Mouse (Mus musculus) midbrain, postnatal 0 days (tissue): ENCODE measurements at regions not wholly inside any gene's neighbourhood (a gene's known extent, or its start where the extent isn't known, plus 50 kb on each side); places are given as distances from the start of the nearest gene placed in this dataset.
A peak's percentile ranks its signal among the peaks of the same experiment; 100 is the strongest.

Source experiments
- ATAC-seq: fragments of 200-750 bp; cut with Nextera tagmentation; 2 replicates; pipeline ENCODE4 v1.8.0; 2017; ENCODE audit warnings: moderate number of reproducible peaks, mild to moderate bottlenecking, moderate TSS enrichment, moderate library complexity; ENCODE audit not compliant: low FRiP score
- DNase-seq: peaks from one replicate; pipeline ENCODE4 v3.0.0-alpha.2; 2015; ENCODE audit warnings: low spot score
- H3K27ac ChIP-seq: fragments of 300-500 bp; sonication (generic); 2 replicates; pipeline ENCODE4 v1.5.1; 2014; ENCODE audit warnings: low read depth, mild to moderate bottlenecking, low read length, mixed read lengths
- H3K27me3 ChIP-seq: fragments of 300-500 bp; sonication (generic); 2 replicates; pipeline ENCODE4 v1.6.1; 2014; ENCODE audit warnings: low read length, control low read depth, mixed read lengths; ENCODE audit not compliant: insufficient read depth
- H3K36me3 ChIP-seq: fragments of 300-500 bp; sonication (generic); 2 replicates; pipeline ENCODE4 v1.6.1; 2014; ENCODE audit warnings: low read length, control low read depth, mixed read lengths; ENCODE audit not compliant: insufficient read depth
- H3K4me1 ChIP-seq: fragments of 300-500 bp; sonication (generic); 2 replicates; pipeline ENCODE4 v1.6.1; 2014; ENCODE audit warnings: mild to moderate bottlenecking, control low read depth, antibody characterized with exemption, low read length, mixed read lengths; ENCODE audit not compliant: insufficient read depth
- H3K4me2 ChIP-seq: fragments of 300-500 bp; sonication (generic); 2 replicates; pipeline ENCODE4 v1.6.1; 2014; ENCODE audit warnings: low read depth, mild to moderate bottlenecking, low read length, mixed read lengths; ENCODE audit not compliant: poor library complexity, severe bottlenecking
- H3K4me3 ChIP-seq: fragments of 300-500 bp; sonication (generic); 2 replicates; pipeline ENCODE4 v1.5.1; 2014; ENCODE audit warnings: low read depth, mild to moderate bottlenecking, low read length, moderate library complexity
- H3K9ac ChIP-seq: fragments of 300-500 bp; sonication (generic); replicated peaks from 2 replicates; pipeline ENCODE4 v1.6.1; 2014; ENCODE audit warnings: mild to moderate bottlenecking, low read length, moderate library complexity, mixed read lengths; ENCODE audit not compliant: poor library complexity, severe bottlenecking
- H3K9me3 ChIP-seq: fragments of 300-500 bp; sonication (generic); 2 replicates; pipeline ENCODE4 v1.6.1; 2016; ENCODE audit warnings: low read length, control low read depth
- CTCF ChIP-seq: IDR thresholded peaks from 2 replicates; pipeline ENCODE4 v1.5.1; 2016; ENCODE audit warnings: antibody characterized with exemption, mild to moderate bottlenecking
- WGBS: fragments of 180-500 bp; shearing (Covaris S2); extraction: QIAGEN DNeasy Blood & Tissue Kit; methylation state at CpG from one replicate; pipeline ENCODE4 v1.1.7; 2014; 5-methylcytosine and 5-hydroxymethylcytosine counted together

- Histone ChIP-seq H3K4me1 (0 out of 2 replicates have a peak, but pooled peaks cover 4% of the 10 kb centered on the region), H3K4me3 (no peak overlapping the region), H3K9ac (no peak overlapping the region), H3K36me3 (no peaks in the 10 kb centered on the region), H3K27ac (no peak overlapping the region), H3K27me3 (no peaks in the 10 kb centered on the region), H3K4me2 (no peak overlapping the region), H3K9me3 (no peaks in the 10 kb centered on the region)
- 75% methylated on average over 10 of the region's 10 CpGs for WGBS
- no peak; the same call in 1 of the 2 replicates for ATAC-seq
- no peak for DNase-seq
- no peak for TF ChIP-seq CTCF
Observed at GRCm38 (mm10) chr4:127712274-127712673, 258.5 kb downstream of the CK137956 start.

GRCm38 (mm10) chr4:127710816-127711215 lies 259.9 kb downstream of the CK137956 start:
- Histone ChIP-seq H3K4me2 (no peak overlapping the region), H3K9ac (no peak overlapping the region), H3K27me3 (no peaks in the 10 kb centered on the region), H3K4me1 (0 out of 2 replicates have a peak, but pooled peaks cover 4% of the 10 kb centered on the region), H3K4me3 (no peak overlapping the region), H3K27ac (no peak overlapping the region), H3K9me3 (no peaks in the 10 kb centered on the region), H3K36me3 (no peaks in the 10 kb centered on the region)
- ATAC-seq: no peak
- no peak for DNase-seq
- peak; percentile 19 for TF ChIP-seq CTCF
- 73% methylated on average over 4 of the region's 4 CpGs for WGBS

- H3K4me3 ChIP-seq: no peak overlapping the region
- no peak overlapping the region for H3K9ac ChIP-seq
- no peak overlapping the region for H3K4me2 ChIP-seq
- 0 out of 2 replicates have a peak, but pooled peaks cover 4% of the 10 kb centered on the region for H3K4me1 ChIP-seq
- DNase-seq (no peak), ATAC-seq (no peak)
- no peaks in the 10 kb centered on the region for H3K9me3 ChIP-seq
- H3K27me3 ChIP-seq: no peaks in the 10 kb centered on the region
- H3K27ac ChIP-seq: no peak overlapping the region
- WGBS: 88% methylated on average over 6 of the region's 6 CpGs
- no peak for TF ChIP-seq CTCF
- H3K36me3 ChIP-seq: no peaks in the 10 kb centered on the region
Observed at GRCm38 (mm10) chr4:127709746-127710145, 261.0 kb downstream of the CK137956 start.

GRCm38 (mm10) chr4:127708186-127708585 lies 262.6 kb downstream of the CK137956 start:
- Histone ChIP-seq H3K27ac (no peak overlapping the region), H3K4me2 (no peak overlapping the region), H3K4me3 (no peak overlapping the region), H3K36me3 (no peaks in the 10 kb centered on the region), H3K4me1 (0 out of 2 replicates have a peak, but pooled peaks cover 4% of the 10 kb centered on the region), H3K9ac (no peak overlapping the region), H3K27me3 (no peaks in the 10 kb centered on the region), H3K9me3 (no peaks in the 10 kb centered on the region)
- TF ChIP-seq CTCF: no peak
- WGBS: 87% methylated on average over 3 of the region's 3 CpGs
- ATAC-seq: no peak
- DNase-seq: no peak

- no peak for TF ChIP-seq CTCF
- H3K9ac ChIP-seq: no peak overlapping the region
- no peaks in the 10 kb centered on the region for H3K27me3 ChIP-seq
- no peak overlapping the region for H3K4me2 ChIP-seq
- no peaks in the 10 kb centered on the region for H3K9me3 ChIP-seq
- ATAC-seq (no peak), DNase-seq (no peak)
- WGBS: 85% methylated on average over 3 of the region's 3 CpGs
- H3K4me1 ChIP-seq: 0 out of 2 replicates have a peak, but pooled peaks cover 4% of the 10 kb centered on the region
- no peak overlapping the region for H3K27ac ChIP-seq
- H3K4me3 ChIP-seq: no peak overlapping the region
- H3K36me3 ChIP-seq: no peaks in the 10 kb centered on the region
Observed at GRCm38 (mm10) chr4:127707126-127707525, 263.6 kb downstream of the CK137956 start.

- ATAC-seq (no peak), DNase-seq (no peak)
- 93% methylated on average over 11 of the region's 11 CpGs for WGBS
- no peak for TF ChIP-seq CTCF
- Histone ChIP-seq H3K9me3 (no peaks in the 10 kb centered on the region), H3K36me3 (no peaks in the 10 kb centered on the region), H3K27me3 (no peaks in the 10 kb centered on the region), H3K27ac (no peak overlapping the region), H3K4me2 (no peak overlapping the region), H3K4me3 (no peak overlapping the region), H3K9ac (no peak overlapping the region), H3K4me1 (no peaks in the 10 kb centered on the region)
Observed at GRCm38 (mm10) chr4:127701651-127702050, 269.1 kb downstream of the CK137956 start.
